Mouse (Mus musculus): ENCODE measurements around the gene Arhgap15. TPM values are rescaled to one million over a fixed set of nuclear protein-coding genes. Genes with fewer than 3 reads are reported as not detected.

The Arhgap15 gene
- total and polyA plus RNA-seq, 3 experiments, result 1.5 to 2.8 TPM; not detected in 1

- Histone ChIP-seq H3K9me3 (replicated peaks; ENCODE audit: insufficient read depth, low read length) (no peaks in the 10 kb centered on the region), H3K9ac (ENCODE audit: control insufficient read depth, low read depth, low read length, poor library complexity, severe bottlenecking) (no peak overlapping the region), H3K36me3 (ENCODE audit: control insufficient read depth in 1 of 2, insufficient read depth in 2 of 2, low read length in 2 of 2) (peaks cover 0 to 21% of the 10 kb centered on the region in 2 experiments; a peak in 2 of 4 replicates), H3K4me1 (ENCODE audit: control insufficient read depth in 1 of 2, insufficient read depth in 2 of 2, low read length in 2 of 2) (peaks cover 13 to 17% of the 10 kb centered on the region in 2 experiments), H3K79me2 (ENCODE audit: control insufficient read depth, insufficient read depth, low read length, poor library complexity) (no peaks in the 10 kb centered on the region), H3K4me3 (ENCODE audit: control insufficient read depth in 1 of 2, insufficient read depth in 1 of 2, low read depth in 2 of 2, low read length in 2 of 2) (no peak overlapping the region), H3K27me3 (ENCODE audit: control insufficient read depth in 1 of 2, insufficient read depth in 2 of 2, low read length in 2 of 2) (no peaks in the 10 kb centered on the region), H3K27ac (ENCODE audit: control insufficient read depth, low read depth, low read length) (no peak overlapping the region)
- no peak for DNase-seq (ENCODE audit: low read depth, low spot score)
- peak; percentile 86 for TF ChIP-seq ZNF384 (IDR thresholded peaks at IDR 0.05; ENCODE audit: low read depth, low read length)
- no peak for TF ChIP-seq CHD1 (IDR thresholded peaks at IDR 0.05; ENCODE audit: low read depth, low read length)
Observed at GRCm38 (mm10) chr2:44310095-44310748, 561.6 kb downstream of the Arhgap15 start.

GRCm38 (mm10) chr2:44311216-44311615 is 562.6 kb downstream of the Arhgap15 start:
- DNase-seq (ENCODE audit: low read depth, low spot score), result no peak
- Histone ChIP-seq H3K4me1 (ENCODE audit: control insufficient read depth in 1 of 2, insufficient read depth in 2 of 2, low read length in 2 of 2) (peaks cover 13 to 18% of the 10 kb centered on the region in 2 experiments), H3K79me2 (ENCODE audit: control insufficient read depth, insufficient read depth, low read length, poor library complexity) (no peaks in the 10 kb centered on the region), H3K4me3 (ENCODE audit: control insufficient read depth in 1 of 2, insufficient read depth in 1 of 2, low read depth in 2 of 2, low read length in 2 of 2) (no peak overlapping the region), H3K9me3 (replicated peaks; ENCODE audit: insufficient read depth, low read length) (no peaks in the 10 kb centered on the region), H3K27ac (ENCODE audit: control insufficient read depth, low read depth, low read length) (no peak overlapping the region), H3K9ac (ENCODE audit: control insufficient read depth, low read depth, low read length, poor library complexity, severe bottlenecking) (no peak overlapping the region), H3K27me3 (ENCODE audit: control insufficient read depth in 1 of 2, insufficient read depth in 2 of 2, low read length in 2 of 2) (no peaks in the 10 kb centered on the region), H3K36me3 (ENCODE audit: control insufficient read depth in 1 of 2, insufficient read depth in 2 of 2, low read length in 2 of 2) (peaks cover 0 to 30% of the 10 kb centered on the region in 2 experiments; a peak in 2 of 4 replicates)
- TF ChIP-seq NRF1 (IDR thresholded peaks at IDR 0.05; ENCODE audit: insufficient read depth, low read depth, low read length, poor library complexity, severe bottlenecking), result no peak
- TF ChIP-seq TAL1 (IDR thresholded peaks at IDR 0.05; ENCODE audit: low read length), result no peak
- no peak for TF ChIP-seq GATA1 (IDR thresholded peaks at IDR 0.05; ENCODE audit: low read depth, low read length)
- TF ChIP-seq JUND (IDR thresholded peaks at IDR 0.05; ENCODE audit: low read depth, low read length), result no peak
- no peak for TF ChIP-seq EP300 (IDR thresholded peaks at IDR 0.05; ENCODE audit: low read depth in 1 of 2, low read length in 2 of 2)
- no peak for TF ChIP-seq TCF12 (IDR thresholded peaks at IDR 0.05; ENCODE audit: low read depth, low read length)
- no peak for TF ChIP-seq ZNF384 (IDR thresholded peaks at IDR 0.05; ENCODE audit: low read depth, low read length)
- no peak for TF ChIP-seq RCOR1 (IDR thresholded peaks at IDR 0.05; ENCODE audit: low read depth, low read length)
- TF ChIP-seq ZC3H11A (IDR thresholded peaks at IDR 0.05; ENCODE audit: low read depth, low read length), result no peak
- TF ChIP-seq ETS1 (IDR thresholded peaks at IDR 0.05; ENCODE audit: low read depth, low read length), result no peak
- no peak for TF ChIP-seq HCFC1 (IDR thresholded peaks at IDR 0.05; ENCODE audit: low read depth, low read length)
- TF ChIP-seq CHD2 (IDR thresholded peaks at IDR 0.05; ENCODE audit: low read length), result no peak
- TF ChIP-seq MAX (IDR thresholded peaks at IDR 0.05; ENCODE audit: low read length), result no peak
- no peak for TF ChIP-seq CHD1 (IDR thresholded peaks at IDR 0.05; ENCODE audit: low read depth, low read length)
- no peak for TF ChIP-seq MYC (IDR thresholded peaks at IDR 0.05; ENCODE audit: low read depth, low read length)
